Mouse (Mus musculus): ENCODE results near the gene Plce1. TPM values are rescaled to one million over a fixed set of nuclear protein-coding genes. Genes with fewer than 3 reads are reported as not detected.

The Plce1 gene
- polyA plus RNA-seq, 1 experiment from 2014 or later = 4.5 TPM

- Histone ChIP-seq H3K9ac (no peak overlapping the region), H3K27me3 (replicated peaks) (0 out of 2 replicates have a peak, but pooled peaks cover 2% of the 10 kb centered on the region), H3K4me3 (no peak overlapping the region), H3K4me1 (peaks cover 31% of the 10 kb centered on the region), H3K27ac (replicated peaks) (no peak overlapping the region), H3K4me2 (no peak overlapping the region), H3K36me3 (no peaks in the 10 kb centered on the region), H3K9me3 (no peaks in the 10 kb centered on the region)
- no peak for ATAC-seq (ENCODE audit: extremely low read depth, insufficient number of reproducible peaks, low FRiP score, low TSS enrichment)
- WGBS = 60% methylated on average over 7 of the region's 7 CpGs
Measured at GRCm38 (mm10) chr19:38475394-38475793, 5.5 kb upstream of the Plce1 start.

- Histone ChIP-seq H3K36me3 (no peaks in the 10 kb centered on the region), H3K4me3 (no peak overlapping the region), H3K9ac (no peak overlapping the region), H3K4me2 (peak overlapping the region; percentile 62), H3K4me1 (peaks cover 51% of the 10 kb centered on the region), H3K9me3 (no peaks in the 10 kb centered on the region), H3K27me3 (replicated peaks) (0 out of 2 replicates have a peak, but pooled peaks cover 4% of the 10 kb centered on the region), H3K27ac (replicated peaks) (peak overlapping the region; percentile 79)
- no peak for ATAC-seq (ENCODE audit: extremely low read depth, insufficient number of reproducible peaks, low FRiP score, low TSS enrichment)
- WGBS = 55% methylated on average over 5 of the region's 5 CpGs
Measured at GRCm38 (mm10) chr19:38478286-38478685, 2.6 kb upstream of the Plce1 start.

DNA sequence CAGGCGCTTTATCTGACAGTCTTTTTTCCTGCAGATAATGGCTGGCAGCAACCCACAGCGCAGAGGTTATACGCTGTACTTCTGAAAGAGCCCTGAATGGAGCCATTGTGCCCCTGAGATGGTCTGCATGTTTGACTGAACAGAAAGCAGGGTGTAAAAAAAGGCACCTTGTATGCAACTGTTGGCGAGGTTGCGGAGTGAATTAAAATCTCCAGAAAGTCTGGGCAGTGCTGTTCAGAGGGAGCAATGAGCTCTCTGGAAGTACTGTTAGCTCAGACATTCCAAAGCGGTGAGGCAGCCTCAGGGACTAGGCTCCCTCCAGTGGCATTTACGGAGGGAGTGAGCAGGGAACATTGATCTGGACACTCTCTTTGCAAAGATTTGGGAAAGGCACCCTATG is 2.0 kb upstream of the Plce1 start:
- H3K4me3 ChIP-seq = peak overlapping the region; percentile 36
- no peaks in the 10 kb centered on the region for H3K36me3 ChIP-seq
- 12% methylated on average over 7 of the region's 7 CpGs for WGBS

DNA sequence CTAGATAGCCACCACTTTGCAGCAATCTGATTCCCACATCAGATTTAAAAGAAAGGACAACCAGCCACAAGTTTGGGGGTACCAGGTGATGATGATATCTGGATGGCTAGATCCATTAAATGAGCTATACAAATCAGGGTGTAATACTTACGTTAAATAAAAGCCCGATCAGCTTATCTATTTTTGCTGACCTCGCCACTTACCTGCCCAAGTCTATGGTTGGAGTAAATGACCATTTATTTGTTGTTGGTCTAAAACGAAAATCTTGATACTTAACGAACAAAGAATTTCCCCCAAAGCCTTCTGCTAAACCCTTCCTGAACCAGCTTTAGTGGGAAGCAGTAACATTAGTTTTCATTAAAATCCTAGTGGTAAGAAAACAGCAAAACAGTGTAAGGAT is 1.4 kb upstream of the Plce1 start:
- Histone ChIP-seq H3K9me3 (no peaks in the 10 kb centered on the region), H3K4me2 (peak overlapping the region; percentile 82), H3K36me3 (no peaks in the 10 kb centered on the region), H3K4me1 (peaks cover 55% of the 10 kb centered on the region), H3K27me3 (replicated peaks) (0 out of 2 replicates have a peak, but pooled peaks cover 4% of the 10 kb centered on the region), H3K27ac (replicated peaks) (peak overlapping the region; percentile 79), H3K9ac (no peak overlapping the region), H3K4me3 (no peak overlapping the region)
- ATAC-seq (ENCODE audit: extremely low read depth, insufficient number of reproducible peaks, low FRiP score, low TSS enrichment) = no peak
- 61% methylated on average over 5 of the region's 5 CpGs for WGBS

More for the DNA sequence above, 2.0 kb upstream of the Plce1 start:
- H3K4me1 ChIP-seq = peaks cover 55% of the 10 kb centered on the region
- 0 out of 2 replicates have a peak, but pooled peaks cover 4% of the 10 kb centered on the region for H3K27me3 ChIP-seq (replicated peaks)
- peak overlapping the region; percentile 79 for H3K27ac ChIP-seq (replicated peaks)
- peak overlapping the region; percentile 62 for H3K4me2 ChIP-seq
- no peaks in the 10 kb centered on the region for H3K9me3 ChIP-seq
- ATAC-seq (ENCODE audit: extremely low read depth, insufficient number of reproducible peaks, low FRiP score, low TSS enrichment) = peak; percentile 57; the same call in 1 of the 2 replicates
- H3K9ac ChIP-seq = peak overlapping the region; percentile 42; the same call in 1 of the 2 replicates

DNA sequence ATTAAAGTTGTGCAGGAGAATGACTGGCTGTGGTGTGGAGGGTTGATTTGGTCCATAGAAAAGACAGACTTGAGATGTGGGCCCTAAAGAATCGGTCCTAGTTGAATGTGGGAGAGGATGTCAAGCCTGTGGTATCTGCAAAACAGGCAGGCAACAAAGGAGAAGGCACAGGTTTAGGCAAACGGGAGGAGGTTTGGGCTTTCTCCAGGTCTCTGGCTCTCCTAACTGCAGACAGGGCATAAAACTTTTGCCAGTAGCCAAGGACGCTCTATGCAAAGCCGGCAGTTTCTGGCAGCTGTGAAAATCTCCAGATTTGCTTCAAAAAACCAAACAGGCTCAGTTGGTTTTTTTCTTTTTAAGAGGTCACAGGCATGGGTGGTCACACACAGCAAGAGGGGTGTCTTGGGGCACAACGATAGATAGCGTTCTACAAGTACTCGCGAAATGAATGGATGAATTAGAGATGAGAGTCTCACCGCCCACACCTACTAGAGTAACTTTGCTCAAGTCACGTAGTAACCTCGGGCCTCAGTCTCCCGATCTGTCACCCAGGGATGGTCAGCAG is 671 bp upstream of the Plce1 start:
- no peaks in the 10 kb centered on the region for H3K9me3 ChIP-seq
- 0 out of 2 replicates have a peak, but pooled peaks cover 4% of the 10 kb centered on the region for H3K27me3 ChIP-seq (replicated peaks)
- H3K9ac ChIP-seq = peak overlapping the region; percentile 83
- WGBS = 13% methylated on average over 12 of the region's 12 CpGs
- H3K4me2 ChIP-seq = peak overlapping the region; percentile 82
- ATAC-seq (ENCODE audit: extremely low read depth, insufficient number of reproducible peaks, low FRiP score, low TSS enrichment) = no peak
- no peaks in the 10 kb centered on the region for H3K36me3 ChIP-seq
- H3K4me1 ChIP-seq = peaks cover 55% of the 10 kb centered on the region
- H3K4me3 ChIP-seq = peak overlapping the region; percentile 72
- H3K27ac ChIP-seq (replicated peaks) = peak overlapping the region; percentile 79

- no peaks in the 10 kb centered on the region for H3K36me3 ChIP-seq
- 0 out of 2 replicates have a peak, but pooled peaks cover 4% of the 10 kb centered on the region for H3K27me3 ChIP-seq (replicated peaks)
- H3K27ac ChIP-seq (replicated peaks) = peak overlapping the region; percentile 79; the same call in 1 of the 2 replicates
- H3K4me2 ChIP-seq = peak overlapping the region; percentile 82
- peaks cover 69% of the 10 kb centered on the region for H3K4me1 ChIP-seq
- peak overlapping the region; percentile 72 for H3K4me3 ChIP-seq
- no peaks in the 10 kb centered on the region for H3K9me3 ChIP-seq
- ATAC-seq (ENCODE audit: extremely low read depth, insufficient number of reproducible peaks, low FRiP score, low TSS enrichment) = no peak
- 21% methylated on average over 8 of the region's 8 CpGs for WGBS
- H3K9ac ChIP-seq = peak overlapping the region; percentile 83
Measured at GRCm38 (mm10) chr19:38481906-38482305, 997 bp downstream of the Plce1 start.

DNA sequence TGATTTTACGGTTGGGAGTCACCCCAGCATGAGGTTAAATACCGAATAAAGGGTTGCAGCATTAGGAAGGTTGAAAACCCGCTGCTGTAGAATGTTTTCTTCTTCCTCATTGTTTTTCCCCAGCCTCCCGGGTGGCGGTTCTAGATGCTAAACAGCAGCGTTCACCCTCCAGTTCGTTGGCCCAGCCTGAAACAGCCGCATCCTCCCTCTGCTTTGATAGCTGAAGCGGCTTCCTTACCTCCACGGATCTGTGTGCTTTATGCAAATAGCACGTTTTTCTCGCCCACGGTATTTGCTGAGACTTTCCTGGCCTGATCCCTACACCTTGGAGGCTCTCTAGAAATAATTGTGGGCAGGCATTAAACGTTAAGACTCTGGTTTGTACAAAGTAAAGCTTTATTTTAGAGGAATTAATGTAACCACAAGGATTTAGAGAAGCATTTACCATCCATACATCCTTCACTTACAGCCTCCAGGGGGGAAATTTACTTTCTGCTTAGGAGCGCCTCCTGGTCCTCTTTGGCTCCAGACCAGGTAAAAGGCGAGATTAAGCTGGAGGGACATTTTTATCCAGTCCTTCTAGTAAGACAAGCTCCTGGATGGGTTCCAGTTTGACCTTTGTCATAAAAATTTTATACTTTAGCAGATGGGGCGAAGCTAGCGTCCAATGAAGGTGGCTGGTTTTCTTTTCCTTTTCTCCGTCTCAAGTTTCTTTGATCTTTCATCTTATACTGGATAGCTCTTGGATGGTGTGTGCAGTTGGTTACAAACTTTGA is 1.7 kb downstream of the Plce1 start:
- 29% methylated on average over 19 of the region's 19 CpGs for WGBS
- Histone ChIP-seq H3K4me2 (peak overlapping the region; percentile 82), H3K27me3 (replicated peaks) (0 out of 2 replicates have a peak, but pooled peaks cover 4% of the 10 kb centered on the region), H3K36me3 (no peaks in the 10 kb centered on the region), H3K27ac (replicated peaks) (peak overlapping the region; percentile 25; the same call in 1 of the 2 replicates), H3K4me1 (peaks cover 71% of the 10 kb centered on the region), H3K4me3 (peak overlapping the region; percentile 72), H3K9ac (peak overlapping the region; percentile 83), H3K9me3 (no peaks in the 10 kb centered on the region)
- ATAC-seq (ENCODE audit: extremely low read depth, insufficient number of reproducible peaks, low FRiP score, low TSS enrichment) = no peak

DNA sequence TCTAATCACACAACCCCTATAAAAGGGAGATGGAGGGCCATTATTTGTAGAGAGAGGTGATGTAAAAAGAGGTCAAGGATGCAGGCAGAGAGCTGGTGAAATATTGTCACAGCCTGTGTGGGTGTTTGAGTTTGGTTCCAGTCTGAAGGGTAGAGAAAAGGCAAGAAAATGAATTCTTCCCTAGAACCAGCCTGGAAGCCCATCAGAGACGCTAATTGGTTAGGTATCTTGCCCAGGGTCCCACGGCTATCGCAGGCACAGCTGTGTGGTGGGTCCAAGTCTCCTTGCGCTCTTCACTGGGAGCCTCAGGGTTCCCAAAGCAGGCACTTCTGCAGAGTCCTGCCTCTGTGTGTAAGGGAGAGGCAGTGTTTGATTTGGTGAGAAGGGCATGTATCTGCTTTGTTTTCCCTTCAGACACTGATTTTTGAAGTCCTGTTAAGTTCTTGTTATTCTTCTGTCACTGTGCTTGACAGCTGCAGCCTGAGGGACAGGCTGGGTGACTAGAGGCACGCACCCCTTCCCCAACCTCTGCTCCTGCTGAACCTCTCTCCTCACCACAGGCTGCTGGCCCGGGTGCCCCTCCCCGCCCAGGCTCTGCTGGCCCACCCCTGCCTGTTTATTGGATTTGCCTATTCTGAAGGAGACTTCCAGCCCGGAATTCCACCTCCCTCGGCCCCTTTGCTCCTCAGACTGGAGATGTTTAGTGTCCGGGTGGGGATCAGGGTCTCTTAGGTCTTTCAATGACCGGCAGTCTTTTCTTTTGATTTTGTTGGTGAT is 5.1 kb downstream of the Plce1 start:
- no peak for ATAC-seq (ENCODE audit: extremely low read depth, insufficient number of reproducible peaks, low FRiP score, low TSS enrichment)
- Histone ChIP-seq H3K9me3 (no peaks in the 10 kb centered on the region), H3K27me3 (replicated peaks) (no peaks in the 10 kb centered on the region), H3K9ac (peak overlapping the region; percentile 66), H3K27ac (replicated peaks) (no peak overlapping the region), H3K4me3 (no peak overlapping the region), H3K36me3 (no peaks in the 10 kb centered on the region), H3K4me1 (peaks cover 53% of the 10 kb centered on the region), H3K4me2 (no peak overlapping the region; the same call in 1 of the 2 replicates)
- WGBS = 36% methylated on average over 11 of the region's 11 CpGs

GRCm38 (mm10) chr19:38487501-38487900 is 6.6 kb downstream of the Plce1 start:
- Histone ChIP-seq H3K4me1 (peaks cover 43% of the 10 kb centered on the region), H3K9ac (no peak overlapping the region), H3K9me3 (no peaks in the 10 kb centered on the region), H3K27ac (replicated peaks) (no peak overlapping the region), H3K4me3 (no peak overlapping the region), H3K27me3 (replicated peaks) (no peaks in the 10 kb centered on the region), H3K4me2 (no peak overlapping the region), H3K36me3 (no peaks in the 10 kb centered on the region)
- 22% methylated on average over 4 of the region's 4 CpGs for WGBS
- no peak for ATAC-seq (ENCODE audit: extremely low read depth, insufficient number of reproducible peaks, low FRiP score, low TSS enrichment)

DNA sequence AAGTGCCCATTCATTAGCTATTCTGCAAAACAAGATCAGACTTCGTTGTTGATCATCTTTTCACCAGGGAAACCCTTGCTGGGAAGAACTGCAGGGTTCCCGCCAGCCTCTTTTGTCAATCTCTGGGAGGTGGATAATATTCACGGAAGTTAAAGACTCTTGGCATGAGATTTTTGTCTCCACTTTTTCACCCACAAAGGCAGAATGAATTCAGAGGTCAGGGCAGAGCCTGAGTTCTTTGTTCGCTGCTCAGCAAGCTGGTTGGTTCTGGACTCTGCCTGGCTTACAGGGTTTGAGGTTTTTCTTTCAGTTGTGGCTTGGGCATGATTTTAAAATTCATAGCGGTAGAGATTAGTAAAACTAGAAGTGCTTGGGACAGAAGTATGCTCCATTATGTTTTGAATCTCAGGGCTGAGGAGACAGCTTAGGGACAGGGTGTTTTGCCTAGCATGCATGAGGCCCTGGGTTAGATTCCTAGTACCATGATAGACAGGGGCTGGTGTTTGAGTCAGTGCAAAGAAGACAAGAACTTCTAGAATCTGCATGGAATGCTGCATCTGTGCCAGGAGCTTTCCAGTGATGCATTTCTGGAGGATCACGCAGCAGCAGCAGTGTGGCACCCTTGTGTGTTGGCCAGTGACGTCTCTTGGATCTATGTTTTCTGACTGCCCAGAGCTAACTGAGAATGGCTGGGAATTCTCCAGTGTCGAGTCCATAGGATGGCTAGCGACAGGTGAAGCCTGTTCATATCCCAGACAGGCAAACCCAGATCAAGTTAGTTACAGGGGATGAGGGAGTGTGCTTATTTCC is 7.4 kb downstream of the Plce1 start:
- no peaks in the 10 kb centered on the region for H3K36me3 ChIP-seq
- peaks cover 36% of the 10 kb centered on the region for H3K4me1 ChIP-seq
- H3K4me2 ChIP-seq = no peak overlapping the region
- H3K9me3 ChIP-seq = no peaks in the 10 kb centered on the region
- ATAC-seq (ENCODE audit: extremely low read depth, insufficient number of reproducible peaks, low FRiP score, low TSS enrichment) = no peak
- no peak overlapping the region for H3K9ac ChIP-seq
- WGBS = 65% methylated on average over 9 of the region's 9 CpGs
- no peaks in the 10 kb centered on the region for H3K27me3 ChIP-seq (replicated peaks)
- 0 out of 2 replicates have a peak overlapping the region, but pooled peaks have one; percentile 17 for H3K27ac ChIP-seq (replicated peaks)
- H3K4me3 ChIP-seq = no peak overlapping the region

Measured in heart, embryonic 13.5 days (tissue).